Mouse (Mus musculus): Measurements from ENCODE around the gene Tapbpl.

Gene Tapbpl

GRCm38 (mm10) chr6:125239547-125239946 is 7.9 kb upstream of the Tapbpl start:
- DNase-seq: no peak

- no peak for DNase-seq
Measured at GRCm38 (mm10) chr6:125238396-125238795, 6.7 kb upstream of the Tapbpl start.

GRCm38 (mm10) chr6:125237421-125237820 is 5.8 kb upstream of the Tapbpl start:
- DNase-seq: no peak

DNA sequence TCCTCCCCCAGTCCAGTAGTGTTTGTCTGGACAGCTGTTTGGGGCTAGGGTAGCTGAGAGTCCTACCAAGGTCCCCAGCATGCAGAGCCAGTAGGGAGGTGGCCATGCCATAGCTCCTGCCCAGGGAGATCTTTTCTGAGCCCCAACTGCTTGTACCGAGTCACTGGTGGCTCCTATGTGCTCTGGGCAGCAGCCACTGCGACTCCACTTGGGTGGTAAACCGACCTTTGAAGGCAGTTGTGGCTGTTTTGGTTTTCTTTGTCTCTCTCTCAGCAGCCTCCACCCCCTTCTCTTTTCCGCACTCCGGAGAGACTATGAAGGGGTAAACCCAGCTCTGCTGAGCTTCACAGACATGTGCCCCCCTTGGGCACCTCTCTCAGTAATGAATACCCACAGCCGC is 5.1 kb upstream of the Tapbpl start, which contains the start of gene Cd27:
Gene Cd27, minus strand, starts transcription at position 229 of the 400 bp plus-strand sequence.
- DNase-seq: no peak

- no peak for DNase-seq
Measured at GRCm38 (mm10) chr6:125236341-125236740, 4.7 kb upstream of the Tapbpl start.

GRCm38 (mm10) chr6:125234520-125234828 is 2.8 kb upstream of the Tapbpl start:
- DNase-seq: no peak

DNA sequence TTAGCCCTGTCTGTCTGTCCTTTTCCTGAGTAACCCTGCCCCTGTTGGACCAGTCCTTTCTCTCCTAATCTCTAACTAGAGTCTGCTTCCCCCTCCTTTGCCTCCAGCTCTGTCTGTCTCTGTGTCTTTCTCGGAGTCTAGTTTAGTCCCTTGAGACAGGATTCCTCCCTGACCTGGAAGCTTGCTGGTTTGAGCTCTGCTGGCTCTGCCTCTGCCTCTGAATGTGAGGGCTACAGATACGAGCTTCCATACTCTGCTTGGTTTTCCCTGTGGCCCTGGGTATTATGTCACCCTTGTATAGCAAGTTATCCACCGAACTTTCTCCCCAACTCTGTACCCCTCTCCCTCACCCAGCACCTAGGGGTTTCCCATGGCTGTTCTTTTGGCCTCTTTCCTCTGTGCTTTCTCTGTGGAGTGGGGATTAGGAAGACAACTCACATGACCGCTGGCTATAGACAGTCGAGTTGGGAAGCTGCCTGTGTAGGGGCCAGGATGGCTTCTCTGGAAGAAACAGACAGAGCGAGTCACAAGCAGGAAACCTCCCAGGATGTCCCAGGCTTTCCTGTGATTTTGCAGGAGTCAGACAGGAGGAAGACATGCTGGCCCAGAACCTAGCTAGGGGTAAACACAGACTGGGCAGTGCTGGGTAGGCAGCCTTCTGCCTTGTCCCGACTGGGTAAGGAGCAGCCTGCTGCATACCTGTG is 2.3 kb upstream of the Tapbpl start:
- DNase-seq: no peak

GRCm38 (mm10) chr6:125232516-125232915 is 856 bp upstream of the Tapbpl start:
- DNase-seq: no peak

DNA sequence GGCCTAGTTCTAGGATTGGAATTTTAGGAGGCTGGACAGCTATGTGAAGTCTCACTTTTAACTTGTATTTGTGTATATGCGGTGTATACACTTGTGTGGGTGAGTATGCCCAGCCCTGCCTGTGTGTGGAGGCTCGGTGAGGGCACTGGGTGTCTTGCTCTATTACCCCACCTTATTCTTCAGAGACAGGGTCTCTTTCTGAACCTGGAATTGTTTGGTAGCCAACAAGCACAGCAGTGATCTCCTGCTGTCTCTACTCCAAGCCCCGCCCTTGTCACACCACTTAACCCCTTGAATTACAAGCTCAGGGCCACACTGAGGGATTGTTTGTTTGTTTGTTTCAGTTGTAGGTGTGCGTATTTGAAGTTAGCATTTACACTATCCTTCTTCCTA is 381 bp upstream of the Tapbpl start:
- no peak for DNase-seq

DNA sequence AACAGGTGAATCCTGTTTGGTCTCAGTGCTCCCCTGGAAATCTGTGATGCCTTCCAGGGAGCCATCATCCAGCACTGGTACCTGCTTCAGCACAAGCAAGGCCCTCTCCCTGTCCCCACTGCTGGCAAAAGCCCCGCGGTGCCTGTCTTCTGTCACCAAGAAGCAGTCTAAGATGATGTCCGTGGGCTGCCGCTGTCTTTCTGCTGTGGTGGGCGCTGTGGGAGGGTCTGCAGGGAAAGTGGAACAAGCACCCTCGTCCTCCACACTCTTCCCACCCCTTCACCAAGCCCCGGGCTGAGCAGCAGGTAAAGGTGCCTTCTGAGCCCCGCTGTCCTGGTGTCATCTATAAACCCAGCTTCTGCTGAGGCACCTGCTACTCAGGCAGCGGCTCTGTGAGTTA is 1.1 kb downstream of the Tapbpl start:
- no peak for DNase-seq

DNA sequence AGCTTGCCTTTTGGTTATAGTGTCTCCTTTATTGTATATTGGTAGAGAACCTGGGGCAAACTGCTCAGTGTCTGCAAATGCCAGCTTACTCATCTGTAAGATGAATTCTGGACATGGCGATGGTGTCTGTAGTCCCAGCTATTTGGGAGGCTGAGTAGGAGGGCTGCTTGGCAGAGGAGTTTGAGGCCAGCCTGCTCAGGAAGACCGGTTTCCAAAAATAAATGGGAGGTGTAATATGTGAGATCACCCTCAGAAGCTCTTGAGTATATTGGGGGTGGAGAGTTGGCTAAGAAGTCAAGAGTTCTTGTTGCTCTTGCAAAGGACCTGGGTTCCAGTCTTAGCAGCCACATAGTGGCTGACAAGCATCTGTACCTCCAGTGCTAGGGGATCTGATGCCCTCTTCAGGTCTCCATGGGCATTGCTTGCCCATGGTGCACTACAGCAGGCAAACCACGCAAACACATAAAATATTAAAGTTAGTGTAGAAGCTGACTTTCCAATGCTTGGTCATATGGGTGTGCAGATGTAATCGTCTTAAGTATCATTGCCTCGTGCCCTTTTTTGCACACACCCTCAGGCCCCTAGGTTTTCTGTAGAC is 6.0 kb downstream of the Tapbpl start:
- DNase-seq: no peak

GRCm38 (mm10) chr6:125222577-125222976 is 9.1 kb downstream of the Tapbpl start:
- DNase-seq: no peak

GRCm38 (mm10) chr6:125222146-125222545 is 9.5 kb downstream of the Tapbpl start:
- no peak for DNase-seq

- no peak for DNase-seq
Measured at GRCm38 (mm10) chr6:125221115-125221745, 10.4 kb downstream of the Tapbpl start.

DNA sequence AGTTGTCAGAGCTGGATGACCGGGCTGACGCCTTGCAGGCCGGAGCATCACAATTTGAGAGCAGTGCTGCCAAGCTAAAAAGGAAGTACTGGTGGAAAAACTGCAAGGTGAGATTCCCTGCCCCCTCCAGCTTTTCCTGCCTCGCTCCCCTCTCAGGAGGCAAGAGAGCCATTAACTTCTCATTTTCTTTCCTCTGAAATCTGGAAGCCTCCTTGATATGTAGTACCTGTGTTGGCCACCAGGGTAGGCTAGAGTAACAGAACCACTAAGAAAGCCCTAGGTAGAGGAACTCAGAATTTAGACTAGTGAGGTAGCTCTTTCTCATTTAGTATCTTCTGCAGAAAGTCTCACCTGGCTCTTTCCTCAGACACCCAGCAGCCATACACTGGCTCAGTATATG is 12.7 kb downstream of the Tapbpl start:
- DNase-seq: peak; percentile 58

- no peak for DNase-seq
Measured at GRCm38 (mm10) chr6:125217899-125218298, 13.8 kb downstream of the Tapbpl start.

DNA sequence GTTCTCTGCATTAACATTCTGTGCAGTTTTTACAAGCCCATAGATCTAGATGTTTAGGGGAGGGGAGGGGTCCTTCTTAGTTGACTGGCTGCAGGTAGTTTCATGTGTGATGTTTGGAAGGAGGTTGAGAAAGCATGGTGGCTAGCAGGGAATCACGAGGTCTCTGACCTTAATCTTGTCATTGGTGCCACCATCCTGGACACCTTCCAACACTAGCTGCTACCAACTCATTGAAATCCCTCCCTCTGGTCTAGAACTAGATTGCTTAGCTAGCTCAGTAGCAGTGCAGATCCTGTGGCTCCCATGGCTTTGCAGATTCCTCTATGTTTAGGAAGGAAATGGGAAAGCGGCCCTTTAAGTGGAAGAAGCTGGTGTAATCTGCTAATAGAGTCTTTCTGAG is 14.8 kb downstream of the Tapbpl start:
- peak; percentile 55 for DNase-seq

- peak; percentile 98 for DNase-seq
Measured at GRCm38 (mm10) chr6:125215148-125215954, 16.3 kb downstream of the Tapbpl start, which contains the start of gene Vamp1. Gene Vamp1, plus strand, starts transcription at chr6:125215551.

DNA sequence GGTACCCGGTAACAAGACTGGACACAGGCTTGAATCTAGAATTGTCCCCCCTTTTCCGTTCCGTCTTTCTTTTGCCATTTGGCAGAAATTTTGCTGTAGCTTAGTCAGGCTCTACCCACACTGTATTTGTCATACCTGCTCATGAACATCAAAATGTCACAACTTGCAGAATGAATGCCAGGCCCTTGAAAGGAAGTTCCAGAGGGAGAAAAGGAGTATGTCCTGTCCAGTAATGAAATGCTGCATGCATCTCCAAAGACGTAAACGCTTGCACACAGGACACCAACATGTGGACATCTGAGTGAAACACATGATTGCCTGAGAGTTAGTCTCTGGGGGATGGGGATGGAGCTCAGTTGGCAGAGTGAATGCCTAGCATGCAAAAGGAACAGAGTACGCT is 17.9 kb downstream of the Tapbpl start:
- no peak for DNase-seq

DNA sequence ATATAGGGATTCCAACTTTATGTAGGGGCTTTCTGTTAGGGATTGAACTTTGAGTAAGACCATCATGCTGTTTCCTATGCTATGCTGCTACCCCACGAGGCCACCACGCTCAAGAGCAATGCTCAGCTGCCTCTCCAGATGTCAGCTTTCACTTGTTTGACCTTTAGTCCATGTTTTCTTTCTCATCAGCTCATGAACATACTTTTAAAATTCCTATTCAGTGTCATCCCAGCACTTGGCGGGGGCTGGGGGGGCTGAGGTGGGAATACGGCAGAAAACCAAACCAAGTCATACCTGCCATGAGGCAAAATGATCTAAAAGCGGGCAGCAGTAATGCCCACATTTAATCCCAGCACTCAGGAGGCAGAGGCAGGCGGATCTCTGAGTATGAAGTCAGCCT is 18.5 kb downstream of the Tapbpl start:
- no peak for DNase-seq

DNA sequence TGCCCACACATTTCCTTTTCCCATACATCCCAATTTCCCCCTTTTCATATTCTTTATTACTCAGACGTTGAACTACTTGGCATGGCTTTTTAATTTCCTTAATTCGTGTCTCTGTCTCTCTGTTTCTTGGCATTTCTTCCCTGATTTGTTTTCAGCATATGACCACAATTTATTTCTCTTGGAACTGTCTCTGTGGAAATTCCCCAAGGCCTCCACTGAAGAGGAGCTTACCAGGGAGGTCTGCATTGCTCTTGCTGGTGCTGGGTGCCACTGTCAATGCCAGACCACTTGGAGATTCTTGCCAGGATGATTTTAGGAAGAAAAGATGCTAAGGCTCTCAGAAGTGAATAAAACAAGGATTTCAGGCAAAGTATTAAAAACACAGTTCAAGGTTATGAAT is 19.0 kb downstream of the Tapbpl start:
- DNase-seq: no peak

DNA sequence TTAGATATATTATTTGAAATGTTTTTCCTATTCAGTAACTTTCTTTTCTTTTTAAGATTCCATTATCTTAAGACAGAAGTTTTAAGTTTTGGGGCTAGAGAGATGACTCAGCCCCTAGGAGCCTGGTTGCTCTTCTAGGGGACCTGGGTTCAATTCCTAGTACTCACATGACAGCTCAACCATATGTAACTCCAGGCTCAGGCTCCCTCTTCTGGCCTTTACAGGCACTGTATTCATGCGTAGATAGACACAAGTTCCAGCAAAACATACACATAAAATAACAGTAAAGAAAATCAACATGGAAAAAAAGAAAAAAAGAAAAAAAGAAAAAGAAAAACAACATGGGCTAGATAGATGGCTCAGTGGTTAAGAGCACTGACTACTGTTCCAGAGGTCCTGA is 21.2 kb downstream of the Tapbpl start:
- DNase-seq: no peak

DNA sequence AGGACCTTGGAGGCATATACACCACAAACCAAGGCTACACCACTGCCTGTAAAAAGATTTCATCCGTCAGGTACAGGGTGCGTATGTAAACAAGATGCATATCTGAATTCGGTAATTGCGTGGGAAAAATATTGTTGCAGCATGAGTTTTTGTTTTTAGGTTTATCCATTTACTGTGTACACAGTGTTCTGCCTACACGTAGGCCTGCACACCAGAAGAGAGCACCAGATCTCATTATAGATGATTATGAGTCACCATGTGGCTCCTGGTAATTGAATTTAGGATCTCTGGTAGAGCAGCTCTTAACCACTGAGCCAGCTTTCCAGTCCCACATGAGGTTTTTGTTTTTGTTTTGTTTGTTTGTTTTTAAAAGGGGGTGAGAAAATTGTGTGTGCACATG is 34.5 kb downstream of the Tapbpl start:
- DNase-seq: no peak

- DNase-seq: no peak
Measured at GRCm38 (mm10) chr6:125196301-125196700, 35.4 kb downstream of the Tapbpl start.

Measured in cerebellum, adult 11-12 months (tissue).